Mouse (Mus musculus) fibroblast of lung, adult 2 months (primary cell): ENCODE results near the gene Tspan13.

Experiments used
- DNase-seq: peaks from one replicate; pipeline ENCODE4 v3.0.0-alpha.2; 2011; ENCODE audit warnings: low read depth

Tspan13 gene

DNA sequence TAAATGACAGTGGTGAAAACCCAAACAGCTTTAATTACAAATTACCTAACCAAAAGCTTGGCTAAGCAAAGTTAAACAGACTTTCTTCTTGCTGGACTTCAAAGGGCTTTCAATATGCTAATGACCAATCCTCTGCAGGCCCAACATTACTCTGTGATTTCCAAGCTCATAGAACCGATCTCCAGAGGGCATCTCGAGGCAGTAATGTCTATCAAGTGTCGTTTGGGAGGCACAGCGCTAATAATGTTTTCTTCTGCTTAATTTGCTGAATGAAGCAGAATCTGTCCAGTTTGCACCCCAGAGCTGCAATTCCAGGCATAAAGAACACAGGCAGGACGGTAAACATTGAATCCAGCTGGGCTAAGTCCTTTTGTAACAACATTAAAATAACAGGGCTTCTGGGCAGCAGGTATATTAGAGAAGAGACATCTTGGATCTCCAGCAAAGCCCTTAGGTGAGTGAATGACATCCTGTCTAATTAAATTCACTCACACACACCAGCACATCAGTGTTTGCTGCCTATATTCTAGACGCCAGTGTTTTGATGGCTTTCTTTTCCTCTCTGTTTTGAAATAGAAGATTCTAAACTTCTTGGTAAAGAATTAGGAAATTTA is 64.6 kb downstream of the Tspan13 start:
- DNase-seq: no peak

- DNase-seq: no peak
Measured at GRCm38 (mm10) chr12:35975898-35976297, 66.4 kb downstream of the Tspan13 start.

DNA sequence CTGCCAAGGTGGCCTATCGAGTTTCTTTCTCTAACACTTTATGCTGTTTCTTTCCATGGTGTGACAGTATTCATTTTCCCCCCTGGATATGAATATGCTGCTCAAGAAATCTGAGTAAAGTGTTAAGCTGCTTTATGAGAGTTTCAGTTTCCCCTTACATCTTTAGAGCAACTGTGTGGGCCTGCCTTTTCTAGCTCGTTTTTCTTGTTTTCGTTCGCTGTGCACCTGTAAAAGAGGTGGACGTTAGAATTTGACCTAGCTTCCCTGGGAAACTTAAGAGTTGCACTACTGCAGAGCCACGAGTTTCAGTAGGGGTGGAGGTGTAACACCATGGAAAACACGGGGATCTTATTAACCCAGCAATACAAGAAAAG is 75.5 kb downstream of the Tspan13 start:
- DNase-seq: no peak

DNA sequence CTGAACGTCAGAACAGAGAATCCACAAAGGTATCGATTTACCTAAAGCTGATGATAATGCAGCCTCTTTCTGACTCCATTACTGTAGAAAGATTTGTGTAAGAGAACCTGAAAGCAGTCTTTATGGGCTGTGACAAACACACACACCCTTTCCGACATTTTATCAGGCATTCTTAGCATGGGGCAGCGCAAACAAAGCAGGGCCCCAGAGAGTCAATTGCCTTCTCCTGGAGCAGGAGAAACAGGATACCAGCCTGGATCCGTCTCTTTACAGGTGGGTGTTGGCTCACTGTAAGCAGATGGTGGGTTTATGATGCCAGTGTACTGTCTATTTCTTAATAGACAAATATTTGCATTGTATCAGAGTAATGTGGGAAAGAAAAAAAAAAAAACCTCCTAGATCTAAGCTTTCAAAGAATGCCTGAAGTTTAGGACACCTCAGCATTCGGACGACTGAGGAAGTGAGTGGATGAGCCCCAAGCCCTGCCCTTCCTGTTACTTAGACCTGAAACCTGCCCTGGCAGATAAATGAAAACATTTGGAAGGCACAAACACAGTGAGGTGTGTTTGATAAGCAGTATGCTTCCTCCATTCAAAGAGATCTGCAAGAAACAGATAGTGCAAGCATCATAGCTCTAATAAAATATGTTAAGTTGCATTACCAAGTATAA is 76.1 kb downstream of the Tspan13 start:
- DNase-seq: no peak
